Mouse (Mus musculus) limb, embryonic 11.5 days (tissue): Measurements from ENCODE around the gene Zfp989. TPM values are rescaled to one million over a fixed set of nuclear protein-coding genes. Genes with fewer than 3 reads are reported as not detected.
A peak's percentile ranks its signal among the peaks of the same experiment; 100 is the strongest.
"Not testable (repeated sequence)": the region's sequence is repeated elsewhere in the genome, so short reads cannot be mapped to it uniquely, and the experiment has no call there.

Experiments used
- ATAC-seq: fragments of 200-750 bp; cut with Nextera tagmentation; 2 replicates; pipeline ENCODE4 v1.8.0; 2017; ENCODE audit warnings: low read depth; ENCODE audit not compliant: insufficient number of reproducible peaks, low FRiP score, low TSS enrichment
- DNase-seq: peaks from one replicate; pipeline ENCODE4 v3.0.0-alpha.2; 2015; ENCODE audit warnings: low spot score
- H3K27ac ChIP-seq: fragments of 300-500 bp; sonication (generic); replicated peaks from 2 replicates; pipeline ENCODE4 v1.5.1; 2014; ENCODE audit warnings: low read depth, mild to moderate bottlenecking, low read length
- H3K27me3 ChIP-seq: fragments of 300-500 bp; sonication (generic); 2 replicates; pipeline ENCODE4 v1.6.1; 2014; ENCODE audit warnings: mild to moderate bottlenecking, low read length, mixed read lengths; ENCODE audit not compliant: control insufficient read depth, insufficient read depth
- H3K36me3 ChIP-seq: fragments of 300-500 bp; sonication (generic); 2 replicates; pipeline ENCODE4 v1.6.1; 2014; ENCODE audit warnings: mild to moderate bottlenecking, low read length, moderate library complexity, mixed read lengths; ENCODE audit not compliant: control insufficient read depth, insufficient read depth
- H3K4me1 ChIP-seq: fragments of 300-500 bp; sonication (generic); 2 replicates; pipeline ENCODE4 v1.6.1; 2014; ENCODE audit warnings: low read length, mixed read lengths; ENCODE audit not compliant: control insufficient read depth, insufficient read depth
- H3K4me2 ChIP-seq: fragments of 300-500 bp; sonication (generic); 2 replicates; pipeline ENCODE4 v1.6.1; 2014; ENCODE audit warnings: low read depth, mild to moderate bottlenecking, moderate library complexity; ENCODE audit not compliant: severe bottlenecking
- H3K4me3 ChIP-seq: fragments of 300-500 bp; sonication (generic); 2 replicates; pipeline ENCODE4 v1.5.1; 2014; ENCODE audit warnings: low read depth, low read length
- H3K9ac ChIP-seq: fragments of 300-500 bp; sonication (generic); 2 replicates; pipeline ENCODE4 v1.6.1; 2014; ENCODE audit warnings: mild to moderate bottlenecking, low read length
- H3K9me3 ChIP-seq: fragments of 300-500 bp; sonication (generic); 2 replicates; pipeline ENCODE4 v1.6.1; 2016; ENCODE audit warnings: low read length; ENCODE audit not compliant: control insufficient read depth
- WGBS: fragments of 180-500 bp; shearing (Covaris S2); extraction: QIAGEN DNeasy Blood & Tissue Kit; methylation state at CpG from one replicate; pipeline ENCODE4 v1.1.7; 2014; 5-methylcytosine and 5-hydroxymethylcytosine counted together
- polyA plus RNA-seq: library from polyadenylated mRNA; unstranded; fragments of >200 nt; fragmentation: Nextera tagmentation; extraction: Ambion mirVana; gene quantifications from 2 replicates; pipeline ENCODE4 v1.2.1, GENCODE M21; 2014

Zfp989 gene
- polyA plus RNA-seq: not detected in 2 replicates

- 79% methylated on average over 3 of the region's 5 CpGs for WGBS
- ATAC-seq, H3K27me3 ChIP-seq, H3K4me3 ChIP-seq, H3K36me3 ChIP-seq, H3K4me1 ChIP-seq, H3K27ac ChIP-seq, H3K9ac ChIP-seq, H3K4me2 ChIP-seq, DNase-seq, H3K9me3 ChIP-seq: not testable (repeated sequence)
Measured at GRCm38 (mm10) chr4:146971757-146972156, at the start of gene Zfp989. Zfp989 (plus strand) TSS chr4:146971976.

GRCm38 (mm10) chr4:146932311-146933082 is 39.3 kb upstream of the Zfp989 start:
- H3K9ac ChIP-seq: peak overlapping the region; percentile 50
- H3K27ac ChIP-seq: no peak overlapping the region
- WGBS: 6% methylated on average over 76 of the region's 77 CpGs
- ATAC-seq: peak; percentile 67; the same call in 1 of the 2 replicates
- H3K4me2 ChIP-seq: peak overlapping the region; percentile 42
- no peaks in the 10 kb centered on the region for H3K27me3 ChIP-seq
- H3K9me3 ChIP-seq: peaks cover 5% of the 10 kb centered on the region; the same call in 1 of the 2 replicates
- peak overlapping the region; percentile 19; the same call in 1 of the 2 replicates for H3K4me3 ChIP-seq
- no peaks in the 10 kb centered on the region for H3K36me3 ChIP-seq
- peak; percentile 40 for DNase-seq
- no peaks in the 10 kb centered on the region for H3K4me1 ChIP-seq

- not testable (repeated sequence) for H3K4me2 ChIP-seq, H3K4me3 ChIP-seq, H3K27me3 ChIP-seq, ATAC-seq, DNase-seq, H3K9me3 ChIP-seq, H3K4me1 ChIP-seq, H3K9ac ChIP-seq, H3K27ac ChIP-seq, H3K36me3 ChIP-seq
- WGBS: 63% methylated on average over 29 of the region's 32 CpGs
Measured at GRCm38 (mm10) chr4:146941691-146942090, 30.1 kb upstream of the Zfp989 start.

GRCm38 (mm10) chr4:146976581-146976980 is 4.8 kb downstream of the Zfp989 start:
- not testable (repeated sequence) for H3K9me3 ChIP-seq, H3K4me2 ChIP-seq, ATAC-seq, H3K36me3 ChIP-seq, H3K27me3 ChIP-seq, H3K4me1 ChIP-seq, H3K27ac ChIP-seq, H3K9ac ChIP-seq, DNase-seq, H3K4me3 ChIP-seq
- WGBS: 23% methylated on average over 2 of the region's 2 CpGs

GRCm38 (mm10) chr4:147018400-147018799 is 46.6 kb downstream of the Zfp989 start:
- ATAC-seq: peak; percentile 72; the same call in 1 of the 2 replicates
- not testable (repeated sequence) for H3K4me1 ChIP-seq, H3K4me2 ChIP-seq, H3K36me3 ChIP-seq, H3K9ac ChIP-seq, H3K4me3 ChIP-seq, H3K27me3 ChIP-seq, H3K9me3 ChIP-seq, H3K27ac ChIP-seq, DNase-seq
- WGBS: no CpG with 5 or more reads among the region's 1 CpGs

GRCm38 (mm10) chr4:147021550-147021949 is 49.8 kb downstream of the Zfp989 start, which contains the start of gene Rex2:
Rex2 (plus strand) TSS chr4:147021850.
- WGBS: no CpG with 5 or more reads among the region's 6 CpGs
- not testable (repeated sequence) for H3K9ac ChIP-seq

GRCm38 (mm10) chr4:147026374-147026773 is 54.6 kb downstream of the Zfp989 start:
- not testable (repeated sequence) for H3K4me1 ChIP-seq, ATAC-seq, H3K36me3 ChIP-seq, H3K4me2 ChIP-seq, H3K4me3 ChIP-seq, H3K27ac ChIP-seq, H3K9me3 ChIP-seq, H3K27me3 ChIP-seq, H3K9ac ChIP-seq, DNase-seq
- 63% methylated on average over 1 of the region's 1 CpGs for WGBS

More at GRCm38 (mm10) chr4:147021550-147021949, 49.8 kb downstream of the Zfp989 start, which contains the start of gene Rex2:
- H3K9me3 ChIP-seq, H3K36me3 ChIP-seq, H3K27ac ChIP-seq, H3K27me3 ChIP-seq, H3K4me2 ChIP-seq, H3K4me1 ChIP-seq, ATAC-seq, H3K4me3 ChIP-seq, DNase-seq: not testable (repeated sequence)

- not testable (repeated sequence) for H3K4me3 ChIP-seq, H3K9ac ChIP-seq, DNase-seq, H3K27me3 ChIP-seq, H3K36me3 ChIP-seq, H3K4me1 ChIP-seq, H3K4me2 ChIP-seq, H3K27ac ChIP-seq, H3K9me3 ChIP-seq
- 83% methylated on average over 1 of the region's 2 CpGs for WGBS
- ATAC-seq: 0 out of 2 replicates have a peak, but pooled peaks have one; percentile 47
Measured at GRCm38 (mm10) chr4:147031308-147032036, 59.7 kb downstream of the Zfp989 start.
